Mouse (Mus musculus): ENCODE measurements around the gene Ano6. TPM values are rescaled to one million over a fixed set of nuclear protein-coding genes. Genes with fewer than 3 reads are reported as not detected.
A peak's percentile ranks its signal among the peaks of the same experiment; 100 is the strongest.

Ano6 gene
- polyA plus RNA-seq, 1 experiment from 2014 or later: 38.9 TPM

DNA sequence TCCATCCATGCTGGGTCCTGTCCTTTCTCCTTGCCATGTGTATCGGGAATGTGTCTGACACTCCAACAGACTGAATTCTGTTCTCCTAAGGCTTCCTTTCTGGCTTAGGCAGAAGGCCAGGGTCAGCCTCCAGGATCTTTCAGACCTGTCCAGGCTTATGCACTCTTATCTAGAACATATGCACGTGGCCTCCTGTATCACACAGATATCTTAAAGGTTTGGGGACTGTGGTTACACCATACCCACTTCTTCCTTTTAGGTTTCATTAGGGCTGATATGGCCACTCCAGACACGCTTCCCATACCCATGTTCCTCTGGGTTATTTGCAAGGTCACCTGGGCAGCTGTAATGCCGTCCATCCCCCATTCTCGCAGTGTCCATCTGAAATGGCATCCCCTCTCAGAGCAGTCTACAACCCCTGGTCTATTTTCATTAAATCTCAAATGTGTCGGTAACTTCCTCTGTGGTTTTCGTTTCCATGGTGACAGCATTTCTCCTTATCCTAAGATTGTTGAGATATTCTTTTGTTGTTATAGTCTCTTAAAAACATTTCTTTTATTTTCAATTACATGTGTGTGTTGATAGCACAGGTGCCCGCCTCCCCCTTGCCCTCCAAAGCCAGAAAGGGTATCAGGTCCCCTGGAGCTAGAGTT, 134.8 kb downstream of the Ano6 start:
- DNase-seq (ENCODE audit: low spot score): no peak
- no peak for TF ChIP-seq EP300 (IDR thresholded peaks at IDR 0.05)
- no peak for TF ChIP-seq CTCF (IDR thresholded peaks at IDR 0.05)
- H3K4me2 ChIP-seq (replicated peaks; ENCODE audit: low read depth, low read length): no peak overlapping the region
- no peak overlapping the region for H3K27ac ChIP-seq (ENCODE audit: low read length)
- no peaks in the 10 kb centered on the region for H3K4me1 ChIP-seq (ENCODE audit: insufficient read depth, low read depth, low read length)
- H3K9ac ChIP-seq (replicated peaks; ENCODE audit: low read depth): no peak overlapping the region
- ATAC-seq: no peak
- H3K4me3 ChIP-seq (ENCODE audit: low read depth, low read length): no peak overlapping the region
- no peaks in the 10 kb centered on the region for H3K9me3 ChIP-seq (ENCODE audit: low read length)
- peaks cover 16% of the 10 kb centered on the region; the same call in 1 of the 2 replicates for H3K36me3 ChIP-seq (ENCODE audit: insufficient read depth, low read length)
- WGBS: 81% methylated on average over 8 of the region's 8 CpGs
- H3K27me3 ChIP-seq (replicated peaks; ENCODE audit: insufficient read depth, low read length): no peaks in the 10 kb centered on the region

DNA sequence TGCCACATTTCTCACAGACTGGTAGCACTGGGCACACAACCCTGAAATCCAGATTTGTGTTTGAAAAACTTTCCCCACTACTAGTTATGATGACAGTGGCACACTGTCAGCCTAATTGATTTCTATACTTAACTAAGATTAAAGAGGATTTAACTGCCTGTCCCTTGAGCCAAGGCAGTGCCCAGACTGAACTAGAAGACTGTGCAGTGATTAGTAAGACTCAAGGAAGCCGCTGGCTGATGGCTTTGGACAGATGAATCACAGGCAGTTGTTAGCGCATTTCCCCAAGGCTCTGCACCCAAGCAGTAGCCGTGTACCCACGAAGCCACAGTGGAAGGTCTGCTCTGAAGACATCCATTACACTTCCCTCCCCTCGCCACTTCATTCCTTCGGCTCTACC, 138.4 kb downstream of the Ano6 start:
- no peak overlapping the region for H3K9ac ChIP-seq (replicated peaks; ENCODE audit: low read depth)
- peaks cover 16% of the 10 kb centered on the region; the same call in 1 of the 2 replicates for H3K36me3 ChIP-seq (ENCODE audit: insufficient read depth, low read length)
- H3K4me2 ChIP-seq (replicated peaks; ENCODE audit: low read depth, low read length): no peak overlapping the region
- ATAC-seq (no peak), DNase-seq (ENCODE audit: low spot score) (no peak)
- TF ChIP-seq EP300 (IDR thresholded peaks at IDR 0.05) (no peak), CTCF (IDR thresholded peaks at IDR 0.05) (no peak)
- H3K9me3 ChIP-seq (ENCODE audit: low read length): no peaks in the 10 kb centered on the region
- H3K27me3 ChIP-seq (replicated peaks; ENCODE audit: insufficient read depth, low read length): no peaks in the 10 kb centered on the region
- 83% methylated on average over 6 of the region's 6 CpGs for WGBS
- H3K4me3 ChIP-seq (ENCODE audit: low read depth, low read length): no peak overlapping the region
- no peak overlapping the region for H3K27ac ChIP-seq (ENCODE audit: low read length)
- H3K4me1 ChIP-seq (ENCODE audit: insufficient read depth, low read depth, low read length): no peaks in the 10 kb centered on the region

DNA sequence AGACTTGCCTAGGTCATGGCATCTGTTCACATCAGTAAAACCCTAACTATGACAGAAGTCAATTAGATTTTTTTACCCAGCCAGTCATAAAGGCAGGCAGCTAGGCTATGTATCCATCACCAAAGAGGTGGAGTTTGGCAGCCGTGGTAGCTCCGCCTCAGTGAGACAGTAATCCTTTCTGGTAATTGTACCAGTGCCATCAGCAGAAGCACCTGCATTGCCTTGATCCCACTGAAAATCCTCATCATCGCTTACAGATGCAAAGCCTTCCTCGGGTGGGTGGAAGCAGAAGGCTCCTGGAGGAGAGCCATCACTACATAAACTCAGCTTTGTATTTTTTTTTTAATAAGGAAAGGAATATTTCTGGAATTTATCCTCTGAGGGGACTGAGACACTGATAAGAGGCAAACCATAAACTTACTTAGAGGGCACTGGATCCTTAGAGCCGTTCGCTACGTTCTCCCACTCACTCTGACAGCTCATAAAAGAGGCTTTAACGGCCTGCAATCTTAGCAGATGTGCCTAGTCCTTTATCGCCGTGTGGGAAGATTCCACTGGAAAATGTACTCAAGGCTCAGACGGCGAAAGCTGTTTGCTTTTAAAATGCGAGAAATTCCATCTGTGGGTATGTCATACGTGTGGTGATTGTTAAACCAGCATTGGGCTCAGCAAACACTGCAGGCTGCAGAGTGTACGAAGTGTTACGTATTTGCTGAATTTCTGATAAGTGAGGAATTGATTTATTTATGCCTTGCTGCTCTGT, 140.6 kb downstream of the Ano6 start:
- H3K4me2 ChIP-seq (replicated peaks; ENCODE audit: low read depth, low read length): no peak overlapping the region
- H3K9ac ChIP-seq (replicated peaks; ENCODE audit: low read depth): no peak overlapping the region
- peaks cover 18% of the 10 kb centered on the region; the same call in 1 of the 2 replicates for H3K36me3 ChIP-seq (ENCODE audit: insufficient read depth, low read length)
- no peaks in the 10 kb centered on the region for H3K9me3 ChIP-seq (ENCODE audit: low read length)
- no peak overlapping the region for H3K4me3 ChIP-seq (ENCODE audit: low read depth, low read length)
- H3K27ac ChIP-seq (ENCODE audit: low read length): peak overlapping the region; percentile 48
- peak; percentile 89 for DNase-seq (ENCODE audit: low spot score)
- no peaks in the 10 kb centered on the region for H3K27me3 ChIP-seq (replicated peaks; ENCODE audit: insufficient read depth, low read length)
- ATAC-seq: peak; percentile 87
- H3K4me1 ChIP-seq (ENCODE audit: insufficient read depth, low read depth, low read length): no peaks in the 10 kb centered on the region
- peak; percentile 78 for TF ChIP-seq EP300 (IDR thresholded peaks at IDR 0.05)
- no peak for TF ChIP-seq CTCF (IDR thresholded peaks at IDR 0.05)
- WGBS: 35% methylated on average over 16 of the region's 16 CpGs

DNA sequence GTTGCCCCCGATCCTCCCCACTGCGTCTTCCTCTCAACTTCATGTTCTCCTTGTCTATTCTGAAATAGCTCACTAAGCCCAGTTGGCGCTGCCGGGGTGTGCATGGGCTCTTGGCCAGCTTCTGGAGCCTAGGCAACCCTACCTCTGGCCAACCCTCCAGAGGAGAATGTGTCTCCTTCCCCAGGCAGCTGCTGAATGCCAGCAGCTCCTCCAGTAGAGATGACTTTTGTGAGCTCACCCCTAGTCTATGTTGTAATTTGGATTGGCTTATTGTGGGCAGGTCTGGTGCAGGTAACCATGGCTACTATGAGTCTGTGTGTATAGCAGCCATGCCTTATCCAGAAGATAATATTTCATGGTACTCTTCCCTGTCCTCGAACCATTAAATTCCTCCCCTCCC, 141.7 kb downstream of the Ano6 start:
- TF ChIP-seq CTCF (IDR thresholded peaks at IDR 0.05) (no peak), EP300 (IDR thresholded peaks at IDR 0.05) (no peak)
- Histone ChIP-seq H3K27me3 (replicated peaks; ENCODE audit: insufficient read depth, low read length) (no peaks in the 10 kb centered on the region), H3K4me1 (ENCODE audit: insufficient read depth, low read depth, low read length) (no peaks in the 10 kb centered on the region), H3K9me3 (ENCODE audit: low read length) (no peaks in the 10 kb centered on the region), H3K4me3 (ENCODE audit: low read depth, low read length) (no peak overlapping the region), H3K9ac (replicated peaks; ENCODE audit: low read depth) (no peak overlapping the region), H3K36me3 (ENCODE audit: insufficient read depth, low read length) (peaks cover 18% of the 10 kb centered on the region; the same call in 1 of the 2 replicates), H3K27ac (ENCODE audit: low read length) (no peak overlapping the region), H3K4me2 (replicated peaks; ENCODE audit: low read depth, low read length) (no peak overlapping the region)
- DNase-seq (ENCODE audit: low spot score) (peak; percentile 38), ATAC-seq (peak; percentile 56)
- 66% methylated on average over 5 of the region's 5 CpGs for WGBS

DNA sequence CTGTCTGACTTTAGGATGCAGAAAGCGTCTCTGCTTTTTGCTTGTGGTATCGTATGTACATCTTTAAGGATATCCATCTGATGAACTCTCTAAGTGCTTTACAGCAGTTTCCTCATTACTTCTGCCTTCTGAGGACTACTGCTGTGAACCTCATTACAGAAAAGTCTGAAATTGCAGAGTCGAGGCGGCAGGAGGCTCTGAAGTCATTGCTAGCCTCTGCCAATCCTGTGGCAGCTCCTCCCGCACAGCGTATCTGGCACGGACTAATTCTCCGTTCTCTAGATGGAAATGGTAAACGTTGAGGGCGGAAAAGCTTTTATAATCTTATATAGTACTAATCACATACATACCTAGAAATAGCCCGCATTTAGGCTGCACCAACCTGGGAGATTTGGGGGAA, 144.5 kb downstream of the Ano6 start:
- no peaks in the 10 kb centered on the region for H3K27me3 ChIP-seq (replicated peaks; ENCODE audit: insufficient read depth, low read length)
- no peaks in the 10 kb centered on the region for H3K4me1 ChIP-seq (ENCODE audit: insufficient read depth, low read depth, low read length)
- no peak overlapping the region for H3K4me3 ChIP-seq (ENCODE audit: low read depth, low read length)
- H3K4me2 ChIP-seq (replicated peaks; ENCODE audit: low read depth, low read length): no peak overlapping the region
- H3K9me3 ChIP-seq (ENCODE audit: low read length): peaks cover 3% of the 10 kb centered on the region; the same call in 1 of the 2 replicates
- WGBS: 84% methylated on average over 11 of the region's 11 CpGs
- H3K36me3 ChIP-seq (ENCODE audit: insufficient read depth, low read length): 0 out of 2 replicates have a peak, but pooled peaks cover 5% of the 10 kb centered on the region
- ATAC-seq (no peak), DNase-seq (ENCODE audit: low spot score) (no peak)
- H3K9ac ChIP-seq (replicated peaks; ENCODE audit: low read depth): no peak overlapping the region
- no peak overlapping the region for H3K27ac ChIP-seq (ENCODE audit: low read length)
- no peak for TF ChIP-seq EP300 (IDR thresholded peaks at IDR 0.05)
- TF ChIP-seq CTCF (IDR thresholded peaks at IDR 0.05): no peak

DNA sequence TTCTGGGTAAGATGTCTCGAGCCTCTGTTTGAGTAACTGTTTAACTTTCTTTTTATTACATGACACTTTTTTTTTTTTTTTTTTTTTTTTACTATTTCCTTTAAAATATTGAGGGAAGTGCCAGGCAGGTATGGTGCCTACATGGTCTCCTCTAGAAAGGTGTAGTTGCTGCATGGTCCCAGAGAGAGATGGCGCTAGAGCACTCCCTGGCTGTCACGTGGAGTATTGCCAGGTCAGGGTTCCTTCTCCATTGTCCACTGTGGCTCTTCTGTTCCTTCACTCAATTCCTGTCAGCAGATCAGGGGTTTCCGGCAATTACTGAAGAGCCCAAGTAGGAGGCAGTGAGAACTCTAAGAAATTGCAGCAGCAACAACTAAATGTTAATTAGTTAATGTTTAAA, 152.8 kb downstream of the Ano6 start:
- H3K36me3 ChIP-seq (ENCODE audit: insufficient read depth, low read length): peaks cover 16% of the 10 kb centered on the region

More for the DNA sequence above, 152.8 kb downstream of the Ano6 start:
- Histone ChIP-seq H3K4me3 (ENCODE audit: low read depth, low read length) (no peak overlapping the region), H3K4me1 (ENCODE audit: insufficient read depth, low read depth, low read length) (no peaks in the 10 kb centered on the region), H3K4me2 (replicated peaks; ENCODE audit: low read depth, low read length) (no peak overlapping the region), H3K9ac (replicated peaks; ENCODE audit: low read depth) (no peak overlapping the region), H3K9me3 (ENCODE audit: low read length) (peaks cover 3% of the 10 kb centered on the region; the same call in 1 of the 2 replicates), H3K27ac (ENCODE audit: low read length) (no peak overlapping the region), H3K27me3 (replicated peaks; ENCODE audit: insufficient read depth, low read length) (no peaks in the 10 kb centered on the region)
- WGBS: 58% methylated on average over 4 of the region's 4 CpGs
- DNase-seq (ENCODE audit: low spot score) (peak; percentile 55), ATAC-seq (peak; percentile 53; the same call in 1 of the 2 replicates)
- no peak for TF ChIP-seq EP300 (IDR thresholded peaks at IDR 0.05)
- TF ChIP-seq CTCF (IDR thresholded peaks at IDR 0.05): peak; percentile 73
